27 mouse cellular contexts compared by ENCODE assay signal in genomic region chr2:77149576-77149975, GRCm38 (mm10). TPM values are rescaled to one million over a fixed set of nuclear protein-coding genes. Genes with fewer than 3 reads are reported as not detected.
DNase-seq lines count a peak whose midpoint lies in the region; ATAC-seq and TF ChIP-seq lines count a peak whose summit lies in the region.
"Had no signal": no experiment of that assay in that cellular context is flagged by ENCODE, and none has a peak within 500 bp of the region (broad histone marks: within the 10 kb centered on the region; RNA-seq: fewer than 3 reads in every experiment).

No protein-coding gene starts in this region.

- no peak overlapping the region for H3K27ac ChIP-seq in hindbrain, embryonic 15.5 days (replicated peaks)
- H3K27ac ChIP-seq in hindbrain, embryonic 11.5 days (ENCODE audit: low read depth, low read length) = no peak overlapping the region
- H3K27ac ChIP-seq in midbrain, embryonic 14.5 days (replicated peaks; ENCODE audit: low read depth, low read length) = no peak overlapping the region
- H3K27ac ChIP-seq in midbrain, embryonic 11.5 days (ENCODE audit: low read depth, low read length) = no peak overlapping the region
- H3K27ac ChIP-seq in cortical plate, adult 2 months (ENCODE audit: insufficient read depth, low read length) = 0 out of 2 replicates have a peak overlapping the region, but pooled peaks have one; percentile 81
- H3K27ac ChIP-seq: hindbrain, embryonic 14.5 days; intestine, embryonic 15.5 days; liver, embryonic 14.5 days; macrophage; stomach, postnatal 0 days had no signal

- DNase-seq in hindbrain, embryonic 11.5 days (ENCODE audit: low spot score) = no peak
- peak; percentile 64 for DNase-seq in midbrain, embryonic 14.5 days
- no peak for DNase-seq in midbrain, embryonic 11.5 days (ENCODE audit: low spot score, missing footprints)
- DNase-seq in right cerebral cortex, adult 18-20 months = no peak
- DNase-seq: adrenal gland, adult 8-10 months; B cell, adult 2 months; cerebellum, adult 11 months; cerebellum, adult 9-10 months; cerebellum, postnatal 36 days; gastrocnemius, postnatal 14 days; kidney, adult 2 months; kidney, postnatal 4 days; liver; lung, adult 2 months; lung, postnatal 10 days; right cerebral cortex, postnatal 4 days; thymus, adult 18-20 months; thymus, postnatal 25 days had no signal

- no peak overlapping the region for H3K9ac ChIP-seq in hindbrain, embryonic 15.5 days
- H3K9ac ChIP-seq in hindbrain, embryonic 11.5 days (ENCODE audit: low read depth, low read length) = no peak overlapping the region
- no peak overlapping the region for H3K9ac ChIP-seq in midbrain, embryonic 14.5 days (replicated peaks; ENCODE audit: low read length)
- H3K9ac ChIP-seq in midbrain, embryonic 11.5 days (ENCODE audit: low read length) = no peak overlapping the region
- H3K9ac ChIP-seq: hindbrain, embryonic 14.5 days; intestine, embryonic 15.5 days; liver, embryonic 14.5 days had no signal

- TF ChIP-seq CTCF in cortical plate, adult 2 months (IDR thresholded peaks at IDR 0.05; ENCODE audit: extremely low read depth, insufficient read depth, low read length) = no peak

- 0 out of 2 replicates have a peak, but pooled peaks have one; percentile 66 for ATAC-seq in hindbrain, embryonic 15.5 days (ENCODE audit: low FRiP score, low read depth)
- ATAC-seq in hindbrain, embryonic 11.5 days (ENCODE audit: low FRiP score) = no peak
- ATAC-seq in midbrain, embryonic 14.5 days (ENCODE audit: low FRiP score, low TSS enrichment) = no peak
- no peak for ATAC-seq in midbrain, embryonic 11.5 days (ENCODE audit: low FRiP score)
- ATAC-seq in cerebellum, adult (ENCODE audit: insufficient number of reproducible peaks, low FRiP score, low TSS enrichment) = no peak
- ATAC-seq: intestine, embryonic 15.5 days had no signal

- TF ChIP-seq POLR2A in cortical plate, adult 2 months (IDR thresholded peaks at IDR 0.05; ENCODE audit: extremely low read depth, insufficient read depth, low read length) = no peak

- no peaks in the 10 kb centered on the region for H3K27me3 ChIP-seq in hindbrain, embryonic 15.5 days
- no peaks in the 10 kb centered on the region for H3K27me3 ChIP-seq in hindbrain, embryonic 11.5 days (ENCODE audit: control insufficient read depth, insufficient read depth, low read length)
- no peaks in the 10 kb centered on the region for H3K27me3 ChIP-seq in midbrain, embryonic 14.5 days (ENCODE audit: control insufficient read depth, insufficient read depth, low read length)
- no peaks in the 10 kb centered on the region for H3K27me3 ChIP-seq in midbrain, embryonic 11.5 days (ENCODE audit: control insufficient read depth, insufficient read depth, low read length)
- H3K27me3 ChIP-seq: intestine, embryonic 15.5 days had no signal

- H3K36me3 ChIP-seq in hindbrain, embryonic 15.5 days = no peaks in the 10 kb centered on the region
- no peaks in the 10 kb centered on the region for H3K36me3 ChIP-seq in hindbrain, embryonic 11.5 days (ENCODE audit: control insufficient read depth, insufficient read depth, low read length)
- H3K36me3 ChIP-seq in midbrain, embryonic 14.5 days (ENCODE audit: control insufficient read depth, insufficient read depth, low read length) = no peaks in the 10 kb centered on the region
- no peaks in the 10 kb centered on the region for H3K36me3 ChIP-seq in midbrain, embryonic 11.5 days (ENCODE audit: control insufficient read depth, insufficient read depth, low read length)
- H3K36me3 ChIP-seq: intestine, embryonic 15.5 days had no signal

- no peak overlapping the region for H3K4me3 ChIP-seq in hindbrain, embryonic 15.5 days
- H3K4me3 ChIP-seq in hindbrain, embryonic 11.5 days (ENCODE audit: low read depth, low read length) = no peak overlapping the region
- H3K4me3 ChIP-seq in midbrain, embryonic 14.5 days (replicated peaks; ENCODE audit: low read depth, low read length) = no peak overlapping the region
- H3K4me3 ChIP-seq in midbrain, embryonic 11.5 days (ENCODE audit: low read depth, low read length) = no peak overlapping the region
- H3K4me3 ChIP-seq in cortical plate, adult 2 months (ENCODE audit: insufficient read depth, low read length) = no peak overlapping the region
- H3K4me3 ChIP-seq: erythroblast, embryonic 14.5 days; intestine, embryonic 15.5 days had no signal

- H3K4me1 ChIP-seq in hindbrain, embryonic 15.5 days (replicated peaks) = peaks cover 15% of the 10 kb centered on the region
- H3K4me1 ChIP-seq in hindbrain, embryonic 11.5 days (replicated peaks; ENCODE audit: control insufficient read depth, insufficient read depth, low read length) = no peaks in the 10 kb centered on the region
- peaks cover 11% of the 10 kb centered on the region for H3K4me1 ChIP-seq in midbrain, embryonic 14.5 days (ENCODE audit: control insufficient read depth, insufficient read depth, low read length)
- H3K4me1 ChIP-seq in midbrain, embryonic 11.5 days (ENCODE audit: control insufficient read depth, insufficient read depth, low read length) = no peaks in the 10 kb centered on the region
- no peaks in the 10 kb centered on the region; the same call in 1 of the 2 replicates for H3K4me1 ChIP-seq in cortical plate, adult 2 months (ENCODE audit: control insufficient read depth, insufficient read depth, low read length)
- H3K4me1 ChIP-seq: intestine, embryonic 15.5 days had no signal

- H3K9me3 ChIP-seq in hindbrain, embryonic 15.5 days = no peaks in the 10 kb centered on the region
- H3K9me3 ChIP-seq in hindbrain, embryonic 11.5 days (ENCODE audit: control insufficient read depth, low read length) = no peaks in the 10 kb centered on the region
- H3K9me3 ChIP-seq in midbrain, embryonic 14.5 days (ENCODE audit: control insufficient read depth, low read length) = no peaks in the 10 kb centered on the region
- no peaks in the 10 kb centered on the region for H3K9me3 ChIP-seq in midbrain, embryonic 11.5 days (ENCODE audit: control insufficient read depth, low read length)
- H3K9me3 ChIP-seq: intestine, embryonic 15.5 days had no signal

- no peak overlapping the region for H3K4me2 ChIP-seq in hindbrain, embryonic 15.5 days
- H3K4me2 ChIP-seq in hindbrain, embryonic 11.5 days (replicated peaks; ENCODE audit: low read depth, low read length) = no peak overlapping the region
- no peak overlapping the region for H3K4me2 ChIP-seq in midbrain, embryonic 14.5 days (ENCODE audit: low read length)
- H3K4me2 ChIP-seq in midbrain, embryonic 11.5 days = no peak overlapping the region
- H3K4me2 ChIP-seq: hindbrain, embryonic 14.5 days; intestine, embryonic 15.5 days had no signal

- 46% methylated on average over 2 of the region's 2 CpGs for WGBS in hindbrain, embryonic 15.5 days
- WGBS in hindbrain, embryonic 11.5 days = 68% methylated on average over 2 of the region's 2 CpGs
- 60% methylated on average over 2 of the region's 2 CpGs for WGBS in midbrain, embryonic 14.5 days
- 74% methylated on average over 2 of the region's 2 CpGs for WGBS in midbrain, embryonic 11.5 days

RNA-seq across cellular contexts. Expression of gene Ccdc141, which starts 20.9 kb away (rescaled TPM):
- 7.7 and 11.2 TPM in 2 replicates for polyA plus RNA-seq in hindbrain, embryonic 15.5 days (2015; fragmentation: Nextera tagmentation; extraction: Ambion mirVana)
- polyA plus RNA-seq in hindbrain, embryonic 11.5 days (2014; fragmentation: Nextera tagmentation; extraction: Ambion mirVana) = 4.8 and 5.5 TPM in 2 replicates
- 4.9 and 6.9 TPM in 2 replicates for polyA plus RNA-seq in midbrain, embryonic 14.5 days (2014; fragmentation: Nextera tagmentation; extraction: Ambion mirVana)
- polyA plus RNA-seq in midbrain, embryonic 11.5 days (2014; fragmentation: Nextera tagmentation; extraction: Ambion mirVana) = 2.5 and 4.4 TPM in 2 replicates
- 11.2 and 12.6 TPM in 2 replicates for polyA plus RNA-seq in cortical plate, adult 2 months (2012; rRNA removed)
